Mouse (Mus musculus): ENCODE results near the gene Tcf7l2.
A peak's percentile ranks its signal among the peaks of the same experiment; 100 is the strongest.

Tcf7l2 gene

GRCm38 (mm10) chr19:55741439-55741928, at the start of gene Tcf7l2:
TSS of gene Tcf7l2 (plus strand) at chr19:55741820.
- DNase-seq (ENCODE audit: low spot score in 2 of 2), result peak; percentile 81 to 84

- no peak for DNase-seq (ENCODE audit: low spot score in 2 of 2)
Measured at GRCm38 (mm10) chr19:55694651-55695050, 47.0 kb upstream of the Tcf7l2 start.

- DNase-seq (ENCODE audit: low spot score in 2 of 2), result no peak
Measured at GRCm38 (mm10) chr19:55695418-55695817, 46.2 kb upstream of the Tcf7l2 start.

GRCm38 (mm10) chr19:55698892-55699291, 42.7 kb upstream of the Tcf7l2 start:
- no peak for DNase-seq (ENCODE audit: low spot score in 2 of 2)

- DNase-seq (ENCODE audit: low spot score in 2 of 2), result no peak
Measured at GRCm38 (mm10) chr19:55700214-55700568, 41.4 kb upstream of the Tcf7l2 start.

GRCm38 (mm10) chr19:55700569-55701282, 40.9 kb upstream of the Tcf7l2 start:
- no peak for DNase-seq (ENCODE audit: low spot score in 2 of 2)

DNA sequence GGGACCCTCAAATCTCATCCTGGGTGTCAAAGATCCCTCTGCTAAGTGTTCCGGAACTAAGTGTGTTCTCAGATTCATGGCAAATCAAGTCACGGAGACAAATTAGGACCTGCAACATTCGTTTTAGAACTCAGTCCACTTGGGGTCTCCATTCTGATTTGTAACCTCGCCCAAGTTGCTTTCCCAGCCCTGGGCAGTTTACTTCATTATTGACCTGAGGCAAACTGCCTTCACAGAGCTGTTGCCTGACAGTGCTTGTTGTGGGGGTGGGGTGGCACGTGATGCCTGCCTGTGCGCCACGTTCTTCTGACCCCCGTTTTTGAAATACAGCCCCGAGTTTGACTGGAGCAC, 40.4 kb upstream of the Tcf7l2 start:
- no peak for DNase-seq (ENCODE audit: low spot score in 2 of 2)

DNA sequence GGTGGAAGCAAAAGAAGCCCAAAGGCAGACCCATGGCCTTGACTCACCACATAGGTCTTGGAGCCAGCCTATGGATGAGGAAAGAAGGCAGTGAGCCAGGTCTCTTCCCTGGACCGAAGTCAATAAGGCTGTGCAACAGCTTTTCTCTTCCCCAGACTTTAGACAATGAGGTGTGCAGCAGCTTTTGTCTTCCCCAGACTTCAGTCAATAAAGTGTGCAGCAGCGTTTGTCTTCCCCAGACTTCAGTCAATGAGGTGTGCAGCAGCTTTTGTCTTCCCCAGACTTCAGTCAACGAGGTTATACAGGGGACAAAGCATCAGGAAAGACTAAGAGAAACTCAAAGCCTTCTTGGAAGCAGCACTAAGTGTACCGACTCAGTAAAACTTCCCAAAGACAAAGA, 39.5 kb upstream of the Tcf7l2 start:
- DNase-seq (ENCODE audit: low spot score in 2 of 2), result no peak

- no peak for DNase-seq (ENCODE audit: low spot score in 2 of 2)
Measured at GRCm38 (mm10) chr19:55702716-55703115, 38.9 kb upstream of the Tcf7l2 start.

DNA sequence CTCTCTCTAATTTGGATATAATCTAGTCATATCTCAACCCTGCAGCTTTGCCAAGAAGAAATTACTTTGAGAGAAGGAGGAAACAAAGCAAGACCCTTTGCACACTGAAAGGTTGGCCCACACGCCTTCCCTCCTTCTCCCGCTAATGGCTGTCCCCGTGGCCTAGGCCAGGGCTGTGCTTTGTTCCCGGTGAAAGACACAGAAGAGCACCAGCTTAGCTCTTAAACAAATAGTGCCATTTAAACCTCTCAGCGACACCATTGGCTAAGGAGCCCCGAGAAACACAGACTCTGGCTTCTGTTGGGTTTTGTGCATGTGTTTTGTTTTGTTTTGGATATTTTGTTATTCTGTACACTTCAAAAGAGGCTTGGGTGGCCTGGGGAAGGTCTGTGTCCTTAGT, 37.5 kb upstream of the Tcf7l2 start:
- DNase-seq (ENCODE audit: low spot score in 2 of 2), result no peak

DNA sequence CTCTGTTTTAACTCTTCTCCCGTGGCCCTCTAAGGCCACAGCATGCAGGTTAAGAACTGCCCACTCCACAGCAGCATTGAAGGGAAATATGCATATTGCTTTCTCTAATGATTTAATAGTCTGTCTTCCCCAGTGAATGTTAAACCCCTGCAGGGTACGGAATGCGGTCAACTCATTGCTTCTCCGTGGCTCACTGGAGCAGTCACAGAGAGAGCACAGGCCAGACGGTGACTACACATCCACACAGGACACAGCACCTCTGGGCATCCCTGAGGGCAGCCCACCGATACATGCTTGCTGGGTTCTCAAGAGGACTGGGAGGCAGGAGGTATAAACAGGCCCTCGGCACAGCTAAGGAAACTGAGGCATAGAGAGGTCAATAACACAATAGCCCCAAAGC, 35.3 kb upstream of the Tcf7l2 start:
- DNase-seq (ENCODE audit: low spot score in 2 of 2), result no peak

- no peak for DNase-seq (ENCODE audit: low spot score in 2 of 2)
Measured at GRCm38 (mm10) chr19:55706806-55707205, 34.8 kb upstream of the Tcf7l2 start.

- no peak for DNase-seq (ENCODE audit: low spot score in 2 of 2)
Measured at GRCm38 (mm10) chr19:55708031-55708554, 33.5 kb upstream of the Tcf7l2 start.

DNA sequence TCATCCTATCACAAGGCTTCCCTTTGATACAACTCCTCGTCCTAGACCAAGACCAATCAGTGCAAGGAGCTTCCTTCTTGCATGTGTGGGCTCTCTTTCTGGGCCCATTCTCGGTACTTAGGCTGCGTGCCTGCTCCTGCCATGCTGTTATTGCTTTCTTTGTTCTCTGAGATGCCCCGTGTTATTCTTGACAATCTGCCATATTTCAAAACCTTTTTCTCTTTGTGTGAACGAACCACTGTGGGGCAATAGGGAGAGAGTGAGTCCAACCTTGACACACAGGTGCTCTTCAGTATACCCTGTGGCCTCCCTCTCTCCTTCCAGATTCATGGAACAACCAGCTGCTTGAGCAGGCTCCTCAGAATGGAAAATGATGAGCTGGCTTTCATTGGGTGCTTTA, 30.8 kb upstream of the Tcf7l2 start:
- DNase-seq (ENCODE audit: low spot score in 2 of 2), result no peak

DNA sequence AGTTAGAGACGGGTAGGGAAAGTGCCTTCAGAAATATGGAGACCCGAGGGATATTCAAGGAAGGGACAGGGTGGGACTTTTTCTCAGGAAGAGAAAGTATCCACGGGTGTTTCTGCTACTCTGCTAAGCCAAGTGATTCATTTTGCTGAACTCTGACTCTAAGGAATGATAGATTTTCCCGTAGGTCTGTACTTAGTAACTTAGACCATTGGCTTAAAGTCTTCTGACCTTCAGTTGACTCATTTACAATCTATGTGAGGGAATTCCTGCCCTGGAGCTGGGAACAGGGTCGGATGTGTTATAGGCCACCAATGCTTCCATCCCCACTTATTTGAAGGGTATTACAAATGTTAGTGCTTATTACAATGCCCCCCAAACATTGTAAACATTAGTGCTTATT, 29.9 kb upstream of the Tcf7l2 start:
- no peak for DNase-seq (ENCODE audit: low spot score in 2 of 2)

GRCm38 (mm10) chr19:55712678-55713077, 28.9 kb upstream of the Tcf7l2 start:
- DNase-seq (ENCODE audit: low spot score in 2 of 2), result no peak

DNA sequence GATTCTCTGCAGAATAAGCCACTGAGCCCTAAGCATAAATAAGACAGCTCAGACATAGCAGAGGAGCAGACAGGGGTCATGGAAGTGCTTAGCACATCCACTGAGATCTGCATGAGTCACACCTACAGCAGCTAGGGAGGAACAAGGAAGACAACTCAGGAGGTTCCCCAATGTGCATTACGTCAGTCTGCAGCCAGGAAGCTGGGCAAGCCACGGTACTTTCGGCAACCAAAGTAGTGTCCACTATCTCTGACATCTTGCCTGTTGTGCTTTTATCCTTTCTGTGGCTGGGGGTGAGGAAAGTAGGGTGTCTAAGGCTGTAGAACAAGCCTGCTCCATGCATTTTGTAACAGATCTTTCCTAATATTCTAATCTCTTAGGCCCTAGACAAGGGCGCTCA, 27.6 kb upstream of the Tcf7l2 start:
- no peak for DNase-seq (ENCODE audit: low spot score in 2 of 2)

DNA sequence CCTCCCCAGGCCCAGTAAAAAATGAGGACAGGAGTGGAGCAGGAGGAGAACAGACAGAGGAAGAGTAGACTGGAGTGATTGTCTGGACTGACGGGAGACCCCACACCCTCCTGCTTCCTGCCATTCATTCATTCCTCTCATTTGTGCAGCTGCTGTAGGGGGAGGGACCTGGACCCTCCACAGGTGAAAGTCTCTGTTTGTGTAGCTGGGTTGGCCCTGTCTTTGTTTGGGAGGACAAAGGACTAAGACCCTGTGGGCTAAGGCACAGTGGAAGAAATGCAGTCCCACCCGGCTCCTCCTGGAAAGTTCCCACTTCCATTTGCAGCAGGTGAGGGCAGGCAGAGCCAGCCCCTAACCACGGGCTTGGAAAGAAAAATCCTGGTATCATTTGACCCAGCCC, 27.0 kb upstream of the Tcf7l2 start:
- no peak for DNase-seq (ENCODE audit: low spot score in 2 of 2)

GRCm38 (mm10) chr19:55719083-55719482, 22.5 kb upstream of the Tcf7l2 start:
- no peak for DNase-seq (ENCODE audit: low spot score in 2 of 2)

DNA sequence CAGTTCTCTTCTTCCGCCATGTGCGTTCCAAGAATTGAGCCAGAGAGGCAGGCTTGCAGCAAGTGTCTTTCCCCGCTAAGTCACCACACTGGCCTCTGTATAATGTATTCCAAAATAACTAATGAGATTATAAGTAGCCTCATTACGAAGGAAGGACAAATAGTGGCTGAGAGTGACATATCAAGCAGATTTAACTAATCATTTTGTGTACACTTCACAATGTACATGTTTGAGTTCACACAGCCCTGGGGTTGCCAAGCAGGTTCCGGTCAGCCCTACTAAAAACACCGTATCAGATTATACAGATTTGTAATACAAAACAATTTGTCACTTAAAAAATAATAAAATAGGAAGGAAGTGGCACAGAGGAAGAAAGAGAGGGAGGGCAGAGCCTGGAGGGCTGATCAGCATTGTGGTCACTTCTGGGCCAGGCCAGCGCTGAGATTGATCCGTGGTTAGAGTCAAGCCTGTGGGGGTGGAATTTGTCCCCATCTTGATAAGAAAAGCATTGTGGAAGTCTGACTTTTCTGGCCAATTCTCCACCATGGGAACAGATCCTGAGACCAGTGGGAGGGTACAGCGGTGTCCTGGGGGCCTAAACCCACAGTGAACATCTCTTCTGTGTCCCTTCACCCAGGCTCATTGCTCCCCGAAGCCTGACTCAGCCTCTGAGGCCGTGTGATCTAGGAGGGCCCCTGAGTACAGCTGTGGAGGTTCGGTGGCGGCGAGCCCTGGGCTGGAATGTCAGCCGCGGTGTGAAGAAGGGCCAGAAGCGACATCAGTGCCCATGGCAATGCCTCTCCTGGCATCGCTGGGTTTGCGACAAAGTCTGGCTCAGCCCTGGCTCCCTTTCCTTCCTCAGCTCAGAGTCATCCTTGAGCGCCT, 21.9 kb upstream of the Tcf7l2 start:
- DNase-seq (ENCODE audit: low spot score in 2 of 2), result no peak

- DNase-seq (ENCODE audit: low spot score in 2 of 2), result no peak
Measured at GRCm38 (mm10) chr19:55720409-55721092, 21.1 kb upstream of the Tcf7l2 start.

DNA sequence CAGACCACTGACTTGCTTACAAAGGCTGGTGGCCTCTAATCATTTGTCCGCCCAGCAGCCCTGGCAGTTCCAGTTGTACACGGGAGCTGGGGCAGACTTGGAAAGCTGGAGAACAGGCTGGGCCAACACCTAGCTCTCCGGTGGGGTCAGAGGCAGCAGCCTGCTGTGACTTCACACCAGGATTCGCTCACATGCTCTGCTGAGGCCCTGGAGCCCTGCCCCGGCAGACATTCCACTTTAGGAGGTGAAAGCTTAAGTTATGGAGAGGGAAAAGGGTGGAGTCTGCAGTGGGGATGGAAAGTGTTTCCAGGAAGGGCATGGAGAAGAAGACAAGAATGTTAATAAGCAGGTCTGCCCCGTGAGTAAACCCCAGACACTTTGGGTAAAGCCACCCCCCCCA, 19.2 kb upstream of the Tcf7l2 start:
- no peak for DNase-seq (ENCODE audit: low spot score in 2 of 2)
